Mouse (Mus musculus) spleen, adult 12 weeks (tissue): Measurements from ENCODE around the gene Gm13693.
"Not testable (repeated sequence)": the region's sequence is repeated elsewhere in the genome, so short reads cannot be mapped to it uniquely, and the experiment has no call there.

Source experiments
- DNase-seq: peaks from one replicate; pipeline ENCODE4 v3.0.0; 2022; ENCODE audit warnings: low spot score

The Gm13693 gene

DNA sequence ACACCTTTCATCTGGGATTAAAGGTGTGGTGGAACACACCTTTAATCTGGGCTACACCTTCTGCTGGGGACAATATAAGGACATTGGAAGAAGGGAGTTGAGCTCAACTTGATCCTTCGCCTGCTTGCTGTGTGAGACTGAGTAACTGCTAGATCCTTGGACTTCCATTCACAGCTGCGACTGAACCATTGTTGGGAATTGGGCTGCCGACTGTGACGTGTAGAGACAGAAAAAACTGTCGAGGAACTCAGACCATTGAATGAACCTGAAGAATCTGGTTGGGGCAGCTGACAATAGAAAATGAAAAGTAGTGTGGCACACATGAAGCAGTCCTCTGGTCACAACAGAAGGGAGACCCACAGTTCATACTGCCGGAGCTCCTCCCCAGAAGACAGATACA, at the start of gene Gm13693:
TSS of gene Gm13693 (plus strand) at position 301 of the 400 bp plus-strand sequence.
- not testable (repeated sequence) for DNase-seq

DNA sequence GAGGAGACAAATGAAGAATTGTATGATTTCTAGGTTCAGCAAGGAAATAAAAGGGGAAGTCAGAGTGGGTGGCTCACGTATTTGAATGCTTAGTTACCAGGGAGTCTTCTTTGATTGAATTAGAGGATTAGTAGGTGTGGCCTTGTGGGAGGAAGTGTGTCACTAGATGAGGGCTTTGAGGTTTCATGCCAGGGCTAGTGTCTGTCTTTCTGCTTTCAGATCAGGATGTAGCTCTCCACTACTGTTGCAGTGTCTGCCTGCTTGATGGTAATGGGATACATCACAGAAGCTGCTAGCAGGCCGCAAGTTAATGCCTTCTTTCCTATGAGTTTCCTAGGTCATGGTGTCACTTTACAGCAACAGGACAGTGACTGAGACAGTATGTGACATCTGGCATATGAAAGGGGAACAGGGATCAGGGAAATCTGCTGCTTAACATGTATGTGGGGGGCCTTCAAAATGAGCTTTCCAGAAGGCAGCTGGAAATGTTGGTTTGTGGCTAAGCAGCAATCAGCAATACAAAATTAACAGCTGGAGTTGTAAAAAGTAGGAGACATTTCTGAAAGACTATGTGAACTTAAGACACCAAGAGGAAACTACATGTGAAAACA, 31.7 kb upstream of the Gm13693 start:
- no peak for DNase-seq

DNA sequence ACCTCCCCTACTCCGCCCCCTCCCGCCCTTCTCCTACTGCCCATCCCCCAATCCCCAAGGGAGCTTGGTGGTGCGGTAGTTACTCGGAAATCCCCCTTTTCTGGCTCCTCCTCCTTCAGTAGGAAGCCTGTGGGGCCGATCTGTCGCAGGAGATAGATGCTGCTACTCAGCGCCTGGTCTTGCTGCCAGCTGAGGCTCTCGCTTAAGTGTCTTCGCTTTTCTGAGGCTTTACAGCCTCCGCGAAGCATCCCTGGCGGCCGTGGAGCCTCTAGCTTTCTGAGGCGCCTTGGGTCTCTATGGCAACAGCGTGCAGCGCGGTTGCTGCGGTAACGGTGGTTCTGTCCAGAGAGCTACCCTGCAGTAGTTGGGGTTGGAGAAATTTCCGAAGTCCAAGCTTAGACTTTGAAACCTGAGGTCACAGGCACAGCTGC, 20.4 kb upstream of the Gm13693 start, which contains the start of gene Zswim2:
TSS of gene Zswim2 (minus strand) at position 298 of the 431 bp plus-strand sequence.
- no peak for DNase-seq

DNA sequence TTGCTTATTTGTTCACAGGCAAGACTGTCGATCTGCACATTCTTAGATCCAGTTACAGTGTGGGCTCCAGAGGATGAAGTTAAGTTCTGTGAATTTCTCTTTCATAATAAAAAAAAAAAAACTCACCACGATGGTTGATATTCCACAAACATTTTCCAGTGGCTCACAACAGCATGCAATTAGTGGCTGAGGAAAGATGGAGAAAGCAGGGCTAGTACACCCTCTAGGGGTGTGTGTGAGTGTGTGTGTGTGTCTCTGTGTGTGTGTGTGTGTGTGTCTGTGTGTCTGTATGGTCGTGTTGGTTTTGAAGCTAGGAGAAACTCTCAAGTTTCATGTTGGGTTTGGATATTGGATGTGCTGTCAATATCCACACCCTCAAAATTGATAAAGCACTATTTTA, 19.9 kb upstream of the Gm13693 start:
- DNase-seq: no peak

DNA sequence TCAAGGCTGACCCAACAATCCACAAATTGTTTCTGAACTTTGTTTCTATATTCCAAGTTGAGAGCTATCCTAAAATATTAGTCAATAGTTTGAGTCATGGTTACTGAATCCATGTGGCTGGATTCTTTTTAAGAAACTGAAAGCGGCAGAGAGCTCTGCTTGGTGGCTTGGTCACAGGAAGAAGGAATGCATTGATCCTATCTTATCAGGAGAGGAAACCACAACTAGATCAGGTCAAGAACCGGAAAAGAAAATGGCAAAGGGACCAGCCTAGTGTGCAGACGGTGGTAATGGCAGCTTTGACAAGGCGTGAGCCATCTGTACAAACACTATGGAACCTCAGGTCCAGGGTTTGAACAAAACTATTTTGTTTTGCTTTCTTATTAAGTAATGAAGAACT, 19.5 kb upstream of the Gm13693 start:
- no peak for DNase-seq

DNA sequence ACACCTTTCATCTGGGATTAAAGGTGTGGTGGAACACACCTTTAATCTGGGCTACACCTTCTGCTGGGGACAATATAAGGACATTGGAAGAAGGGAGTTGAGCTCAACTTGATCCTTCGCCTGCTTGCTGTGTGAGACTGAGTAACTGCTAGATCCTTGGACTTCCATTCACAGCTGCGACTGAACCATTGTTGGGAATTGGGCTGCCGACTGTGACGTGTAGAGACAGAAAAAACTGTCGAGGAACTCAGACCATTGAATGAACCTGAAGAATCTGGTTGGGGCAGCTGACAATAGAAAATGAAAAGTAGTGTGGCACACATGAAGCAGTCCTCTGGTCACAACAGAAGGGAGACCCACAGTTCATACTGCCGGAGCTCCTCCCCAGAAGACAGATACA, 5.9 kb upstream of the Gm13693 start, which contains the start of gene Gm13698:
TSS of gene Gm13698 (plus strand) at position 301 of the 400 bp plus-strand sequence.
- not testable (repeated sequence) for DNase-seq

DNA sequence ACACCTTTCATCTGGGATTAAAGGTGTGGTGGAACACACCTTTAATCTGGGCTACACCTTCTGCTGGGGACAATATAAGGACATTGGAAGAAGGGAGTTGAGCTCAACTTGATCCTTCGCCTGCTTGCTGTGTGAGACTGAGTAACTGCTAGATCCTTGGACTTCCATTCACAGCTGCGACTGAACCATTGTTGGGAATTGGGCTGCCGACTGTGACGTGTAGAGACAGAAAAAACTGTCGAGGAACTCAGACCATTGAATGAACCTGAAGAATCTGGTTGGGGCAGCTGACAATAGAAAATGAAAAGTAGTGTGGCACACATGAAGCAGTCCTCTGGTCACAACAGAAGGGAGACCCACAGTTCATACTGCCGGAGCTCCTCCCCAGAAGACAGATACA, 5.7 kb downstream of the Gm13693 start, which contains the start of gene Gm13695:
TSS of gene Gm13695 (plus strand) at position 301 of the 400 bp plus-strand sequence.
- DNase-seq: not testable (repeated sequence)

DNA sequence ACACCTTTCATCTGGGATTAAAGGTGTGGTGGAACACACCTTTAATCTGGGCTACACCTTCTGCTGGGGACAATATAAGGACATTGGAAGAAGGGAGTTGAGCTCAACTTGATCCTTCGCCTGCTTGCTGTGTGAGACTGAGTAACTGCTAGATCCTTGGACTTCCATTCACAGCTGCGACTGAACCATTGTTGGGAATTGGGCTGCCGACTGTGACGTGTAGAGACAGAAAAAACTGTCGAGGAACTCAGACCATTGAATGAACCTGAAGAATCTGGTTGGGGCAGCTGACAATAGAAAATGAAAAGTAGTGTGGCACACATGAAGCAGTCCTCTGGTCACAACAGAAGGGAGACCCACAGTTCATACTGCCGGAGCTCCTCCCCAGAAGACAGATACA, 11.5 kb downstream of the Gm13693 start, which contains the start of gene Gm13696:
TSS of gene Gm13696 (plus strand) at position 301 of the 400 bp plus-strand sequence.
- not testable (repeated sequence) for DNase-seq

DNA sequence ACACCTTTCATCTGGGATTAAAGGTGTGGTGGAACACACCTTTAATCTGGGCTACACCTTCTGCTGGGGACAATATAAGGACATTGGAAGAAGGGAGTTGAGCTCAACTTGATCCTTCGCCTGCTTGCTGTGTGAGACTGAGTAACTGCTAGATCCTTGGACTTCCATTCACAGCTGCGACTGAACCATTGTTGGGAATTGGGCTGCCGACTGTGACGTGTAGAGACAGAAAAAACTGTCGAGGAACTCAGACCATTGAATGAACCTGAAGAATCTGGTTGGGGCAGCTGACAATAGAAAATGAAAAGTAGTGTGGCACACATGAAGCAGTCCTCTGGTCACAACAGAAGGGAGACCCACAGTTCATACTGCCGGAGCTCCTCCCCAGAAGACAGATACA, 17.3 kb downstream of the Gm13693 start, which contains the start of gene Gm13694:
TSS of gene Gm13694 (plus strand) at position 301 of the 400 bp plus-strand sequence.
- not testable (repeated sequence) for DNase-seq

DNA sequence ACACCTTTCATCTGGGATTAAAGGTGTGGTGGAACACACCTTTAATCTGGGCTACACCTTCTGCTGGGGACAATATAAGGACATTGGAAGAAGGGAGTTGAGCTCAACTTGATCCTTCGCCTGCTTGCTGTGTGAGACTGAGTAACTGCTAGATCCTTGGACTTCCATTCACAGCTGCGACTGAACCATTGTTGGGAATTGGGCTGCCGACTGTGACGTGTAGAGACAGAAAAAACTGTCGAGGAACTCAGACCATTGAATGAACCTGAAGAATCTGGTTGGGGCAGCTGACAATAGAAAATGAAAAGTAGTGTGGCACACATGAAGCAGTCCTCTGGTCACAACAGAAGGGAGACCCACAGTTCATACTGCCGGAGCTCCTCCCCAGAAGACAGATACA, 23.1 kb downstream of the Gm13693 start, which contains the start of gene Gm13697:
TSS of gene Gm13697 (plus strand) at position 301 of the 400 bp plus-strand sequence.
- DNase-seq: not testable (repeated sequence)

DNA sequence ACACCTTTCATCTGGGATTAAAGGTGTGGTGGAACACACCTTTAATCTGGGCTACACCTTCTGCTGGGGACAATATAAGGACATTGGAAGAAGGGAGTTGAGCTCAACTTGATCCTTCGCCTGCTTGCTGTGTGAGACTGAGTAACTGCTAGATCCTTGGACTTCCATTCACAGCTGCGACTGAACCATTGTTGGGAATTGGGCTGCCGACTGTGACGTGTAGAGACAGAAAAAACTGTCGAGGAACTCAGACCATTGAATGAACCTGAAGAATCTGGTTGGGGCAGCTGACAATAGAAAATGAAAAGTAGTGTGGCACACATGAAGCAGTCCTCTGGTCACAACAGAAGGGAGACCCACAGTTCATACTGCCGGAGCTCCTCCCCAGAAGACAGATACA, 28.9 kb downstream of the Gm13693 start, which contains the start of gene Gm13691:
TSS of gene Gm13691 (plus strand) at position 301 of the 400 bp plus-strand sequence.
- DNase-seq: not testable (repeated sequence)

DNA sequence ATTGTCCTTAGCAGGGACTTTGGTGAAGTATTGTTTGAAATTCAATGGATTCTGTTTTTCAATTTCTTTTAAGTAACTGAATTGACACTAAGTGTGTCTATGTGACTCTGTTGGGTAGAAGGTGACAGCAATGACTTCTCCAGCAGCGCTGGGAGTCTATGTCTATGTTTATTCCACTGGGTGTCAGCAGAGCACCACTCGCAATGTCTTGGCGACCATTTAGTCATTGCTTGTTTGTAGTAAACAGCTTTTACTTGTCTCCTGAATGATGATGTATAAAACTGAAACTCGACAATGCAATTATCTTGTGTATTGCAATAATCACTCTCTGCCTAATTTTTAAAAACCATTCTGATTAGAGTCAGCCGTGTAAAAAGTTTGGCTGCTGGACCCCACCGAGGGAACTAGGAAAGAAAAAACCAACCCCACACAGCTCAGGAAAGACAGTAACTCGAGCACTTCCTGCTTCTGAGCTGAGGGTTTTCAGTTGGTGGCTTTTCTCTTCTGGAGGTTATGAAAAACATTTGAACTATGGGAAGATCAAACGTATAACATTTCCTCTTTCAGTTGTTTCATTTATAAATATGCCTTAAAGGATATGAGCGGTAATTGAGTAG, 32.4 kb downstream of the Gm13693 start:
- DNase-seq: peak; percentile 10

DNA sequence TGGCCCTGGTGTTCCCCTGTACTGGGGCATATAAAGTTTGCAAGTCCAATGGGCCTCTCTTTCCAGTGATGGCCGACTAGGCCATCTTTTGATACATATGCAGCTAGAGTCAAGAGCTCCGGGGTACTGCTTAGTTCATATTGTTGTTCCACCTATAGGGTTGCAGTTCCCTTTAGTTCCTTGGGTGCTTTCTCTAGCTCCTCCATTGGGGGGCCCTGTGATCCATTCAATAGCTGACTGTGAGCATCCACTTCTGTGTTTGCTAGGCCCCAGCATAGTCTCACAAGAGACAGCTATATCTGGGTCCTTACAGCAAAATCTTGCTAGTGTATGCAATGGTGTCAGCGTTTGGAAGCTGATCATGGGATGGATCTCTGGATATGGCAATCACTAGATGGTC, 33.2 kb downstream of the Gm13693 start:
- not testable (repeated sequence) for DNase-seq

DNA sequence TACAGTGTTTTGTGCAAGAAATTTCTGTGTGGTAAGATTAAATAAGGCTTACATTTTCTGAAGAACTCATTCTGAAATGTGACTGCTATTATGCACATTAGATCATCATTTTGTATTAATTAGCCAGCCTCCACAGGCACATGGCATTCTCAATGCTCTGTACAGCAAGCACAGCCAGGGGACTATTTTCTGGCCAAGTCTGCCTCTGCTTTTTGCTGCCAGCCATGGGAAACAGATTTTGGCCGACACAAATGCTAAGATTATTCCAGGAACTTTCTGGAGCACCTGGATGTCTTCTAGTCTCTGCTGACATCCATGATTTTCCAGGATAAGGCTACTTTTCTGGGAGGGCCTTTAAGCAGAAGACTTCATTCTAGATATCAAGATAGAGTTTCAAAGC, 47.6 kb downstream of the Gm13693 start:
- DNase-seq: no peak

DNA sequence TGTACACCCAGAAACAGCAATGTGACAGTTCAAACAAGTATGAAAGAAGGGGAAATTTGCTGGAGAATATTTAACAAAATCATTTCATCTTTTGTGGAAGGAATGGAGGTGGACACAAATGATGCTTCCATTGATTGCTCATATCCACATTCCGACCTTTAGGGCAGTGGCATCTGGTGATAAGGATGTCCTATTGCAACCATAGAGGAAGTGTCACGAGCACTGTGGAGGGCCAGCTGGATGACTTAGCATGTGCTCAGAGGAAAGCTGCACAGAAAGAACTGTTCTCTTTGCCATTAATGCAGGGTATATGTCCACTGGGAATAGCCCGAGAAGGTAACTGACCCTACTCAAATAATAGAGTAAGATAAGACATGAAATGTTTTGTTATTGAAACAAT, 48.5 kb downstream of the Gm13693 start:
- no peak for DNase-seq
